Mouse (Mus musculus) lung, postnatal 36 days (tissue): Measurements from ENCODE around the gene Rpl21.
A peak's percentile ranks its signal among the peaks of the same experiment; 100 is the strongest.

ENCODE experiments used
- DNase-seq: peaks from one replicate; pipeline ENCODE4 v3.0.0; 2022; ENCODE audit warnings: mixed read lengths

The Rpl21 gene

GRCm38 (mm10) chr5:146832769-146833448 is at the start of gene Rpl21:
Gene Rpl21, plus strand, starts transcription at chr5:146832890.
- peak; percentile 96 for DNase-seq

GRCm38 (mm10) chr5:146783300-146783699 is 49.4 kb upstream of the Rpl21 start:
- peak; percentile 37 for DNase-seq

GRCm38 (mm10) chr5:146783891-146784290 is 48.8 kb upstream of the Rpl21 start:
- no peak for DNase-seq

GRCm38 (mm10) chr5:146786123-146786522 is 46.6 kb upstream of the Rpl21 start:
- DNase-seq: no peak

- DNase-seq: no peak
Observed at GRCm38 (mm10) chr5:146789413-146789812, 43.3 kb upstream of the Rpl21 start.

GRCm38 (mm10) chr5:146790944-146791343 is 41.7 kb upstream of the Rpl21 start:
- DNase-seq: no peak

GRCm38 (mm10) chr5:146792140-146792791 is 40.4 kb upstream of the Rpl21 start:
- DNase-seq: peak; percentile 58

- DNase-seq: peak; percentile 39
Observed at GRCm38 (mm10) chr5:146793630-146794083, 39.0 kb upstream of the Rpl21 start.

GRCm38 (mm10) chr5:146794084-146794852 is 38.4 kb upstream of the Rpl21 start:
- no peak for DNase-seq

- DNase-seq: peak; percentile 97
Observed at GRCm38 (mm10) chr5:146794853-146795252, 37.8 kb upstream of the Rpl21 start, which contains the start of gene Usp12. Gene Usp12, minus strand, starts transcription at chr5:146795006.

- DNase-seq: no peak
Observed at GRCm38 (mm10) chr5:146795728-146796127, 37.0 kb upstream of the Rpl21 start.

- DNase-seq: no peak
Observed at GRCm38 (mm10) chr5:146798031-146798430, 34.7 kb upstream of the Rpl21 start.

- DNase-seq: no peak
Observed at GRCm38 (mm10) chr5:146806004-146806430, 26.7 kb upstream of the Rpl21 start.

- no peak for DNase-seq
Observed at GRCm38 (mm10) chr5:146809951-146810350, 22.7 kb upstream of the Rpl21 start.

GRCm38 (mm10) chr5:146812866-146813265 is 19.8 kb upstream of the Rpl21 start:
- DNase-seq: no peak

- no peak for DNase-seq
Observed at GRCm38 (mm10) chr5:146813421-146813820, 19.3 kb upstream of the Rpl21 start.

- no peak for DNase-seq
Observed at GRCm38 (mm10) chr5:146815394-146815793, 17.3 kb upstream of the Rpl21 start.

GRCm38 (mm10) chr5:146817583-146817982 is 15.1 kb upstream of the Rpl21 start:
- no peak for DNase-seq

- DNase-seq: no peak
Observed at GRCm38 (mm10) chr5:146818906-146819623, 13.6 kb upstream of the Rpl21 start.

- no peak for DNase-seq
Observed at GRCm38 (mm10) chr5:146823005-146823404, 9.7 kb upstream of the Rpl21 start.

- peak; percentile 29 for DNase-seq
Observed at GRCm38 (mm10) chr5:146829528-146829927, 3.2 kb upstream of the Rpl21 start.

GRCm38 (mm10) chr5:146832435-146832768 is 288 bp upstream of the Rpl21 start:
- no peak for DNase-seq

- DNase-seq: no peak
Observed at GRCm38 (mm10) chr5:146833673-146834201, 1.0 kb downstream of the Rpl21 start.
